Mouse (Mus musculus) cerebellum, adult 2 months (tissue): ENCODE results near the gene Shc4.

ENCODE experiments used
- CTCF ChIP-seq: fragments of 200-500 bp; IDR thresholded peaks from 2 replicates; pipeline ENCODE4 v1.5.1; 2011; ENCODE audit warnings: low read depth, mild to moderate bottlenecking, control low read depth, low read length, moderate library complexity, borderline replicate concordance; ENCODE audit not compliant: insufficient read depth
- POLR2A ChIP-seq: fragments of 200-500 bp; IDR thresholded peaks from 2 replicates; pipeline ENCODE4 v1.6.1; 2011; ENCODE audit warnings: low read length, control low read depth, borderline replicate concordance; ENCODE audit not compliant: insufficient read depth

- no peak for TF ChIP-seq CTCF
- no peak for TF ChIP-seq POLR2A
Observed at GRCm38 (mm10) chr2:125620213-125620907, 103.6 kb downstream of the Shc4 start.
